Mouse (Mus musculus) liver, embryonic 14.5 days (tissue): ENCODE results near the gene Macrod1.

Experiments used
- CTCF ChIP-seq: IDR thresholded peaks from 2 replicates; pipeline ENCODE4 v1.5.1; 2016; ENCODE audit warnings: antibody characterized with exemption, low read depth, control low read depth
- EP300 ChIP-seq: IDR thresholded peaks from 2 replicates; pipeline ENCODE4 v1.6.1; 2016; ENCODE audit warnings: antibody characterized with exemption, low read depth

GRCm38 (mm10) chr19:7112628-7113027 is 56.0 kb downstream of the Macrod1 start:
- TF ChIP-seq CTCF, result no peak
- no peak for TF ChIP-seq EP300
